Comparison of ENCODE assay signal across 8 mouse cellular contexts in the genomic region with DNA sequence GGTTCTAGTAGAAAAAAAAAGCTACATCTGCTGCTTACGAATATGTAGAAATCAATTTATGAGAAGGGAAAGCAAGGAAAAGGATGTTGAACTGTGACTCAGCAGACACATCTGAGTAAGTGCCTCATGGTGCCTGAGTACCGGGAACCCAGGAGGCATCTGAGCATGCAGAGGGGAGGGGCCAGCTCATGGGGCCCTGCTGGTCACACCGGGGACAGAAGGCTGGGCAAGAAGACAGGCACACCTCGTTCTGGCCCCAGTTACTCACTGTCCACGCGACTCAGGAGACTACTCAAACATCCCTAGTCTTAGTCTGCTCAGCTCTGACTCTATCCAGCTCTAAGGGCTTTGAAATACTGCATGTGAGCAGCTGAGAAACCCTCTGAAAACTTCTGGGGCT. TPM values are rescaled to one million over a fixed set of nuclear protein-coding genes. Genes with fewer than 3 reads are reported as not detected.
DNase-seq lines count a peak whose midpoint lies in the region; ATAC-seq and TF ChIP-seq lines count a peak whose summit lies in the region.

No protein-coding gene starts in this region.

- no peaks in the 10 kb centered on the region for H3K36me3 ChIP-seq in heart, adult 2 months (ENCODE audit: control insufficient read depth, insufficient read depth, low read length)
- no peaks in the 10 kb centered on the region for H3K36me3 ChIP-seq in hindbrain, postnatal 0 days (ENCODE audit: insufficient read depth, low read length)

- no peak for TF ChIP-seq EP300 in heart, adult 2 months (IDR thresholded peaks at IDR 0.05; ENCODE audit: insufficient read depth, low read depth, low read length)

- H3K4me3 ChIP-seq in heart, adult 2 months = no peak overlapping the region
- no peak overlapping the region for H3K4me3 ChIP-seq in hindbrain, postnatal 0 days (ENCODE audit: low read length)

- no peak overlapping the region for H3K4me2 ChIP-seq in hindbrain, postnatal 0 days (ENCODE audit: low read depth, low read length)

- DNase-seq in heart, adult 2 months = no peak
- no peak for DNase-seq in heart, postnatal 10 days
- DNase-seq in ZHBTc4 (ENCODE audit: low read depth, low spot score) = peak; percentile 45
- peak; percentile 24 for DNase-seq in induced T-regulatory cell, adult 2 months (ENCODE audit: low read depth)
- DNase-seq in lung, postnatal 4 days = peak; percentile 33 to 49
- DNase-seq in adrenal gland, adult 8-10 months = no peak
- DNase-seq in hindbrain, postnatal 0 days (ENCODE audit: low spot score) = no peak
- DNase-seq in adrenal gland, postnatal 4 days (ENCODE audit: low spot score in 2 of 2) = no peak

- 29% methylated on average over 6 of the region's 6 CpGs for WGBS in heart, adult 2 months
- WGBS in hindbrain, postnatal 0 days = 39% methylated on average over 6 of the region's 6 CpGs

- no peak for TF ChIP-seq POLR2A in heart, adult 2 months (IDR thresholded peaks at IDR 0.05; ENCODE audit: insufficient read depth, low read depth, low read length)

- ATAC-seq in hindbrain, postnatal 0 days = no peak

- intact Hi-C loops in heart, adult 2 months (cut with DNase I) = no loop called here
- intact Hi-C loops in heart, postnatal 10 days (cut with DNase I) = no loop called here

- no peak overlapping the region for H3K9ac ChIP-seq in heart, adult 2 months (ENCODE audit: low read depth, low read length)
- no peak overlapping the region for H3K9ac ChIP-seq in hindbrain, postnatal 0 days (replicated peaks; ENCODE audit: low read length)

- H3K9me3 ChIP-seq in hindbrain, postnatal 0 days (ENCODE audit: low read length) = no peaks in the 10 kb centered on the region

- no peak overlapping the region for H3K27ac ChIP-seq in heart, adult 2 months
- no peak overlapping the region for H3K27ac ChIP-seq in hindbrain, postnatal 0 days

- H3K27me3 ChIP-seq in heart, adult 2 months (ENCODE audit: control insufficient read depth, insufficient read depth, low read length) = no peaks in the 10 kb centered on the region
- H3K27me3 ChIP-seq in hindbrain, postnatal 0 days (ENCODE audit: insufficient read depth, low read length) = no peaks in the 10 kb centered on the region

- H3K4me1 ChIP-seq in heart, adult 2 months (ENCODE audit: control insufficient read depth, insufficient read depth, low read length) = peaks cover 1% of the 10 kb centered on the region
- H3K4me1 ChIP-seq in hindbrain, postnatal 0 days (ENCODE audit: insufficient read depth, low read length) = 0 out of 2 replicates have a peak, but pooled peaks cover 4% of the 10 kb centered on the region

- TF ChIP-seq CTCF in heart, adult 2 months (IDR thresholded peaks at IDR 0.05) = peak; percentile 31
- no peak for TF ChIP-seq CTCF in hindbrain, postnatal 0 days (IDR thresholded peaks at IDR 0.05; ENCODE audit: low read depth)

- peaks cover 6% of the 10 kb centered on the region for H3K79me2 ChIP-seq in heart, adult 2 months (replicated peaks; ENCODE audit: control insufficient read depth, insufficient read depth, low read length)

RNA-seq across cellular contexts. Expression of a gene that starts 25.0 kb away (rescaled TPM):
- 10 to 100 TPM; 12.2 to 28.1 TPM for total RNA-seq in heart, adult 2 months (2021)
- 4.2 and 7.1 TPM in 2 replicates for polyA plus RNA-seq in heart, adult 2 months (2012; rRNA removed)
- 10 to 100 TPM; 15.3 to 19.0 TPM for total RNA-seq in heart, postnatal 10 days (2021)
- total RNA-seq in adrenal gland, adult 8-10 months (2022) = 10 to 100 TPM in 3 of 4 experiments, 1 to 10 TPM in 1; 9.1 to 13.0 (median 10.3) TPM
- total RNA-seq in hindbrain, postnatal 0 days (2014; rRNA removed) = 21.3 and 22.4 TPM in 2 replicates
- polyA plus RNA-seq in hindbrain, postnatal 0 days (2015; fragmentation: Nextera tagmentation; extraction: Ambion mirVana) = 3.5 and 4.6 TPM in 2 replicates
- total RNA-seq in adrenal gland, postnatal 4 days (2021) = 10 to 100 TPM; 11.9 to 16.0 TPM

RNA-seq across cellular contexts. Expression of a gene that starts 48.6 kb away (rescaled TPM):
- 10 to 100 TPM; 39.9 to 42.9 TPM for total RNA-seq in heart, adult 2 months (2021)
- 8.9 and 20.6 TPM in 2 replicates for polyA plus RNA-seq in heart, adult 2 months (2012; rRNA removed)
- total RNA-seq in heart, postnatal 10 days (2021) = 10 to 100 TPM; 36.0 to 39.4 TPM
- 10 to 100 TPM; 53.6 to 59.3 (median 57.8) TPM for total RNA-seq in adrenal gland, adult 8-10 months (2022)
- total RNA-seq in hindbrain, postnatal 0 days (2014; rRNA removed) = 37.6 and 44.0 TPM in 2 replicates
- polyA plus RNA-seq in hindbrain, postnatal 0 days (2015; fragmentation: Nextera tagmentation; extraction: Ambion mirVana) = 115 and 117 TPM in 2 replicates
- total RNA-seq in adrenal gland, postnatal 4 days (2021) = 10 to 100 TPM; 50.3 to 56.2 TPM

Comparison
In these comparisons a context has a peak if more than half of its experiments do, and no peak if none do; other contexts are left out.
1. DNase-seq: peak in ZHBTc4 (single experiment), induced T-regulatory cell, adult 2 months (single experiment) and lung, postnatal 4 days (2 of 2); none in heart, adult 2 months (0 of 2), heart, postnatal 10 days (0 of 2), adrenal gland, adult 8-10 months (single experiment), hindbrain, postnatal 0 days (single experiment) and adrenal gland, postnatal 4 days (0 of 2).